Comparison of ENCODE assay signal across 8 mouse cellular contexts in the genomic region with DNA sequence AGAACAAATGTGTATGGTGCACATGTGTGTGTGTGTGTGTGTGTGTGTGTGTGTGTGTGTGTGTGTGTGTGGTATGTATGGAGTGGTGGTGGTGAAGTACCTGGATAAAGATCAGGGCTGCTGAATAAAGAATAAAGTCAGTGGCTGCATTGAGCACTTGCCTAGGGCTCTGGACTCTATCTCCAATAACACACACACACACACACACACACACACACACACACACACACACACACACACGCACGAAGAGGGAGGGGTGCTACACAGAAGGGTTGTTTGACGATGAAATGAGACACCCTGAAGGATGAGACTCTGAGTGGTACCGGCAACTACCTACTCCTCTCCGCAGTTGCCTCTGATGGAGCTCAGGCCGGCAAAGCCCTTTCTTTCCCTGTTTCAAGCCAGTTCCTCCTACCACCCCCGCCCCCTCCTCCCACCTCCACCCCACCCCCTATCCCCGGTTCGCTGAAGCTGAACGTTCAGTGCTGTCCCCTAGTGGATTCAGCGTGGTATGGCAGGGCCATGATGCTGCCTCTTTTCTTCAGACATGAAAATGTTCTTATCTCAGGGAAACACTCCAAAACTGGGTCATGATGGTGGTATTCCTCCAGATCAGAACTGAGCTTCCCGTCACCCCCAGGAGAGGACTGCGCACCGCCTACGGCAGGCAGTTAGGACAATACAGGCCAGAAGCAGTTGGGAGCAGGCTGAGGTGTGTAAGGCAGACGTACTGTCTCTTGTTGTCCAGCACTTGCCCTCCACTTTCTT. TPM values are rescaled to one million over a fixed set of nuclear protein-coding genes. Genes with fewer than 3 reads are reported as not detected.
DNase-seq lines count a peak whose midpoint lies in the region; ATAC-seq and TF ChIP-seq lines count a peak whose summit lies in the region.

No protein-coding gene starts in this region.

- peak overlapping the region; percentile 44 for H3K4me2 ChIP-seq in forebrain, postnatal 0 days (ENCODE audit: low read depth)
- H3K4me2 ChIP-seq in intestine, embryonic 14.5 days (ENCODE audit: low read length), result peak overlapping the region; percentile 40
- H3K4me2 ChIP-seq in midbrain, embryonic 11.5 days, result peak overlapping the region; percentile 40

- intact Hi-C loops in left cerebral cortex, postnatal 4 days (cut with DNase I), result no loop called here

- H3K4me3 ChIP-seq in forebrain, postnatal 0 days (ENCODE audit: low read depth, low read length), result peak overlapping the region; percentile 30
- no peak overlapping the region for H3K4me3 ChIP-seq in intestine, embryonic 14.5 days (ENCODE audit: low read depth, low read length)
- 0 out of 2 replicates have a peak overlapping the region, but pooled peaks have one; percentile 7 for H3K4me3 ChIP-seq in midbrain, embryonic 11.5 days (ENCODE audit: low read depth, low read length)

- WGBS in forebrain, postnatal 0 days, result 8% methylated on average over 14 of the region's 16 CpGs
- 9% methylated on average over 15 of the region's 16 CpGs for WGBS in intestine, embryonic 14.5 days
- 19% methylated on average over 15 of the region's 16 CpGs for WGBS in midbrain, embryonic 11.5 days

- peak; percentile 89 for TF ChIP-seq CTCF in forebrain, postnatal 0 days (IDR thresholded peaks at IDR 0.05; ENCODE audit: low read depth)

- H3K27me3 ChIP-seq in forebrain, postnatal 0 days (ENCODE audit: insufficient read depth, low read length), result no peaks in the 10 kb centered on the region
- no peaks in the 10 kb centered on the region for H3K27me3 ChIP-seq in intestine, embryonic 14.5 days (replicated peaks; ENCODE audit: control insufficient read depth, insufficient read depth, low read length)
- H3K27me3 ChIP-seq in midbrain, embryonic 11.5 days (ENCODE audit: control insufficient read depth, insufficient read depth, low read length), result no peaks in the 10 kb centered on the region
- no peaks in the 10 kb centered on the region for H3K27me3 ChIP-seq in splenic B cell, adult 2 months (ENCODE audit: control insufficient read depth, insufficient read depth, low read length, poor library complexity, severe bottlenecking)

- H3K4me1 ChIP-seq in forebrain, postnatal 0 days (ENCODE audit: insufficient read depth), result no peaks in the 10 kb centered on the region
- H3K4me1 ChIP-seq in intestine, embryonic 14.5 days (replicated peaks; ENCODE audit: control insufficient read depth, insufficient read depth, low read length), result no peaks in the 10 kb centered on the region
- H3K4me1 ChIP-seq in midbrain, embryonic 11.5 days (ENCODE audit: control insufficient read depth, insufficient read depth, low read length), result no peaks in the 10 kb centered on the region

- H3K9me3 ChIP-seq in forebrain, postnatal 0 days (ENCODE audit: low read length), result no peaks in the 10 kb centered on the region
- H3K9me3 ChIP-seq in intestine, embryonic 14.5 days (ENCODE audit: control insufficient read depth, low read length), result no peaks in the 10 kb centered on the region
- H3K9me3 ChIP-seq in midbrain, embryonic 11.5 days (ENCODE audit: control insufficient read depth, low read length), result no peaks in the 10 kb centered on the region

- H3K27ac ChIP-seq in forebrain, postnatal 0 days (ENCODE audit: low read depth, low read length), result no peak overlapping the region
- no peak overlapping the region for H3K27ac ChIP-seq in intestine, embryonic 14.5 days (ENCODE audit: low read depth)
- no peak overlapping the region for H3K27ac ChIP-seq in midbrain, embryonic 11.5 days (ENCODE audit: low read depth, low read length)

- no peaks in the 10 kb centered on the region for H3K36me3 ChIP-seq in forebrain, postnatal 0 days (ENCODE audit: insufficient read depth)
- H3K36me3 ChIP-seq in intestine, embryonic 14.5 days (ENCODE audit: control insufficient read depth, insufficient read depth, low read length), result no peaks in the 10 kb centered on the region
- H3K36me3 ChIP-seq in midbrain, embryonic 11.5 days (ENCODE audit: control insufficient read depth, insufficient read depth, low read length), result no peaks in the 10 kb centered on the region
- H3K36me3 ChIP-seq in splenic B cell, adult 2 months (ENCODE audit: control insufficient read depth, insufficient read depth, low read length, poor library complexity, severe bottlenecking), result no peaks in the 10 kb centered on the region; the same call in 1 of the 2 replicates

- peak; percentile 80 for ATAC-seq in forebrain, postnatal 0 days
- ATAC-seq in intestine, embryonic 14.5 days (replicated peaks; ENCODE audit: low FRiP score, low TSS enrichment, low read depth), result peak; percentile 64
- peak; percentile 77 for ATAC-seq in midbrain, embryonic 11.5 days (ENCODE audit: low FRiP score)

- peak; percentile 36 for DNase-seq in gastrocnemius, postnatal 10 days
- no peak for DNase-seq in gastrocnemius, postnatal 25 days
- peak; percentile 11 for DNase-seq in cerebellum, adult 11-12 months
- DNase-seq in forebrain, postnatal 0 days, result peak; percentile 90
- peak; percentile 81 for DNase-seq in intestine, embryonic 14.5 days (ENCODE audit: low spot score)
- DNase-seq in left cerebral cortex, postnatal 4 days, result peak; percentile 67
- DNase-seq in midbrain, embryonic 11.5 days (ENCODE audit: low spot score, missing footprints), result peak; percentile 95
- peak; percentile 83 for DNase-seq in splenic B cell, adult 2 months (ENCODE audit: low read depth, low spot score)

- peak overlapping the region; percentile 33; the same call in 1 of the 2 replicates for H3K9ac ChIP-seq in forebrain, postnatal 0 days
- H3K9ac ChIP-seq in intestine, embryonic 14.5 days (ENCODE audit: low read length), result no peak overlapping the region
- H3K9ac ChIP-seq in midbrain, embryonic 11.5 days (ENCODE audit: low read length), result peak overlapping the region; percentile 36; the same call in 1 of the 2 replicates

RNA-seq across cellular contexts. Expression of gene Ffar1, which starts 1.5 kb away (rescaled TPM):
- not detected for total RNA-seq in gastrocnemius, postnatal 10 days (2021)
- not detected for total RNA-seq in gastrocnemius, postnatal 25 days (2021)
- total RNA-seq in forebrain, postnatal 0 days (2014; rRNA removed), result 0.08 TPM in 1 of 2 replicates, not detected in the other
- not detected in 2 replicates for polyA plus RNA-seq in forebrain, postnatal 0 days (2015; fragmentation: Nextera tagmentation; extraction: Ambion mirVana)
- polyA plus RNA-seq in intestine, embryonic 14.5 days (2014; fragmentation: Nextera tagmentation; extraction: Ambion mirVana), result 0.14 TPM in 1 of 2 replicates, not detected in the other
- not detected for total RNA-seq in left cerebral cortex, postnatal 4 days (2021)
- not detected in 2 replicates for polyA plus RNA-seq in midbrain, embryonic 11.5 days (2014; fragmentation: Nextera tagmentation; extraction: Ambion mirVana)

RNA-seq across cellular contexts. Expression of gene Ffar3, which starts 3.8 kb away (rescaled TPM):
- total RNA-seq in gastrocnemius, postnatal 10 days (2021), result not detected
- total RNA-seq in gastrocnemius, postnatal 25 days (2021), result not detected
- not detected in 2 replicates for total RNA-seq in forebrain, postnatal 0 days (2014; rRNA removed)
- 0.09 TPM in 1 of 2 replicates, not detected in the other for polyA plus RNA-seq in forebrain, postnatal 0 days (2015; fragmentation: Nextera tagmentation; extraction: Ambion mirVana)
- polyA plus RNA-seq in intestine, embryonic 14.5 days (2014; fragmentation: Nextera tagmentation; extraction: Ambion mirVana), result 0.32 and 0.39 TPM in 2 replicates
- not detected for total RNA-seq in left cerebral cortex, postnatal 4 days (2021)
- polyA plus RNA-seq in midbrain, embryonic 11.5 days (2014; fragmentation: Nextera tagmentation; extraction: Ambion mirVana), result not detected in 2 replicates

RNA-seq across cellular contexts. Expression of gene Cd22, which starts 20.3 kb away (rescaled TPM):
- 1 to 10 TPM in 1 of 2 experiments, not detected in 1; 2.3 TPM for total RNA-seq in gastrocnemius, postnatal 10 days (2021)
- under 1 TPM; 0.13 to 0.23 TPM for total RNA-seq in gastrocnemius, postnatal 25 days (2021)
- not detected in 2 replicates for total RNA-seq in forebrain, postnatal 0 days (2014; rRNA removed)
- polyA plus RNA-seq in forebrain, postnatal 0 days (2015; fragmentation: Nextera tagmentation; extraction: Ambion mirVana), result 0.10 TPM in 1 of 2 replicates, not detected in the other
- polyA plus RNA-seq in intestine, embryonic 14.5 days (2014; fragmentation: Nextera tagmentation; extraction: Ambion mirVana), result 0.12 TPM in 1 of 2 replicates, not detected in the other
- under 1 TPM; 0.44 to 0.48 TPM for total RNA-seq in left cerebral cortex, postnatal 4 days (2021)
- not detected in 2 replicates for polyA plus RNA-seq in midbrain, embryonic 11.5 days (2014; fragmentation: Nextera tagmentation; extraction: Ambion mirVana)

RNA-seq across cellular contexts. Expression of gene Ffar2, which starts 36.2 kb away (rescaled TPM):
- 1 to 10 TPM in 1 of 2 experiments, under 1 TPM in 1; 0.56 to 1.2 TPM for total RNA-seq in gastrocnemius, postnatal 10 days (2021)
- total RNA-seq in gastrocnemius, postnatal 25 days (2021), result 1 to 10 TPM in 1 of 2 experiments, not detected in 1; 2.4 TPM
- not detected in 2 replicates for total RNA-seq in forebrain, postnatal 0 days (2014; rRNA removed)
- polyA plus RNA-seq in forebrain, postnatal 0 days (2015; fragmentation: Nextera tagmentation; extraction: Ambion mirVana), result 0.07 TPM in 1 of 2 replicates, not detected in the other
- 2.4 and 5.9 TPM in 2 replicates for polyA plus RNA-seq in intestine, embryonic 14.5 days (2014; fragmentation: Nextera tagmentation; extraction: Ambion mirVana)
- not detected for total RNA-seq in left cerebral cortex, postnatal 4 days (2021)
- polyA plus RNA-seq in midbrain, embryonic 11.5 days (2014; fragmentation: Nextera tagmentation; extraction: Ambion mirVana), result not detected in 2 replicates

RNA-seq across cellular contexts. Expression of gene Mag, which starts 54.9 kb away (rescaled TPM):
- total RNA-seq in gastrocnemius, postnatal 10 days (2021), result 10 to 100 TPM in 1 of 2 experiments, 1 to 10 TPM in 1; 8.4 to 10.4 TPM
- 1 to 10 TPM; 1.1 to 1.8 TPM for total RNA-seq in gastrocnemius, postnatal 25 days (2021)
- total RNA-seq in forebrain, postnatal 0 days (2014; rRNA removed), result 2.5 and 2.9 TPM in 2 replicates
- polyA plus RNA-seq in forebrain, postnatal 0 days (2015; fragmentation: Nextera tagmentation; extraction: Ambion mirVana), result 2.7 and 3.6 TPM in 2 replicates
- 0.22 and 0.35 TPM in 2 replicates for polyA plus RNA-seq in intestine, embryonic 14.5 days (2014; fragmentation: Nextera tagmentation; extraction: Ambion mirVana)
- 1 to 10 TPM; 1.3 to 3.4 TPM for total RNA-seq in left cerebral cortex, postnatal 4 days (2021)
- polyA plus RNA-seq in midbrain, embryonic 11.5 days (2014; fragmentation: Nextera tagmentation; extraction: Ambion mirVana), result 0.44 and 0.47 TPM in 2 replicates
